Mouse (Mus musculus) heart, postnatal 0 days (tissue): ENCODE measurements at regions not wholly inside any gene's neighbourhood (a gene's known extent, or its start where the extent isn't known, plus 50 kb on each side); places are given as distances from the start of the nearest gene placed in this dataset.

Experiments
- ATAC-seq: fragments of 200-750 bp; cut with Nextera tagmentation; 2 replicates; pipeline ENCODE4 v1.8.0; 2017; ENCODE audit warnings: low read depth, moderate number of reproducible peaks, moderate library complexity; ENCODE audit not compliant: insufficient read depth
- DNase-seq: peaks from one replicate; pipeline ENCODE4 v3.0.0-alpha.2; 2016; ENCODE audit warnings: low spot score
- H3K27ac ChIP-seq: fragments of 300-500 bp; sonication (generic); 2 replicates; pipeline ENCODE4 v1.5.1; 2014; ENCODE audit warnings: low read depth, mild to moderate bottlenecking
- H3K27me3 ChIP-seq: fragments of 300-500 bp; sonication (generic); 2 replicates; pipeline ENCODE4 v1.6.1; 2014; ENCODE audit warnings: low read length, mixed read lengths; ENCODE audit not compliant: control insufficient read depth, insufficient read depth
- H3K36me3 ChIP-seq: fragments of 300-500 bp; sonication (generic); replicated peaks from 2 replicates; pipeline ENCODE4 v1.6.1; 2014; ENCODE audit warnings: low read length, mixed read lengths; ENCODE audit not compliant: control insufficient read depth, insufficient read depth
- H3K4me1 ChIP-seq: fragments of 300-500 bp; sonication (generic); 2 replicates; pipeline ENCODE4 v1.6.1; 2014; ENCODE audit warnings: antibody characterized with exemption; ENCODE audit not compliant: control insufficient read depth, insufficient read depth
- H3K4me2 ChIP-seq: fragments of 300-500 bp; sonication (generic); 2 replicates; pipeline ENCODE4 v1.6.1; 2014; ENCODE audit warnings: low read depth, mild to moderate bottlenecking, low read length, moderate library complexity
- H3K4me3 ChIP-seq: fragments of 300-500 bp; sonication (generic); 2 replicates; pipeline ENCODE4 v1.5.1; 2014; ENCODE audit warnings: low read depth, low read length
- H3K9ac ChIP-seq: fragments of 300-500 bp; sonication (generic); replicated peaks from 2 replicates; pipeline ENCODE4 v1.6.1; 2014; ENCODE audit warnings: low read depth, low read length, mixed read lengths
- H3K9me3 ChIP-seq: fragments of 300-500 bp; sonication (generic); replicated peaks from 2 replicates; pipeline ENCODE4 v1.6.1; 2016; ENCODE audit warnings: low read length; ENCODE audit not compliant: control insufficient read depth
- CTCF ChIP-seq: IDR thresholded peaks from 2 replicates; pipeline ENCODE4 v1.5.1; 2016; ENCODE audit warnings: antibody characterized with exemption, control low read depth, low read depth
- EP300 ChIP-seq: IDR thresholded peaks from 2 replicates; pipeline ENCODE4 v1.6.1; 2016; ENCODE audit warnings: antibody characterized with exemption, low read depth
- WGBS: fragments of 180-500 bp; shearing (Covaris S2); extraction: QIAGEN DNeasy Blood & Tissue Kit; methylation state at CpG from one replicate; pipeline ENCODE4 v1.1.7; 2014; 5-methylcytosine and 5-hydroxymethylcytosine counted together

DNA sequence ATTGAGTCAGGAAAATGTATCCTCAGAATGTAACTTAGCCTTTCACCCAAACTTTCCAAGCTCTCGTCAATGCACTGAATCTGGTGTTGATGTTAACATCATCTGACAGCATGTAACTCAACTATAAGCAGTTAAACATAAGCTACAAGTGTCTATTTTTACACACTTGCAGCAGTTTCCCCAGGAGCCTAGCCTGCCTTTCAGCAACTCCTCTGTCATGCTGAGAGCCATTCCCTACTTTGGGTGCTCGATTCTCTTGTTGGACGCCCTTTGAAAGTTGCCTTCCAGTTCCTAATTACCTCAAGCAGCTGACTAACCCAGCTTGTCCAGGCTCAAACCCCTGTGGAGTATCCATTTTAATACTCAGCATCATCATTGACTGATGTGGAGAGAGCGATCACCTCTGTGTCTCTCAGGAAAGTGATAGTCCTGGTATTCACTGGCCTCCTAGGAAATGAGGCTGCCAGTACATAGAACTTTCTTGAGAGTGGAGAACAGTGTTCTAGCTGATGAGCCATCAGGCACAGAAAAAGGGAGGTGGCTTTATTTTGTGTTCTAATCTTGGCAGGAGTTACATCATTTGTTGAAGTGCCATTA lies 396.8 kb upstream of the Acvr2a start:
- H3K27ac ChIP-seq = peak overlapping the region; percentile 66
- peak overlapping the region; percentile 22; the same call in 1 of the 2 replicates for H3K4me2 ChIP-seq
- WGBS = 43% methylated on average over 4 of the region's 4 CpGs
- H3K36me3 ChIP-seq = no peaks in the 10 kb centered on the region
- H3K27me3 ChIP-seq = no peaks in the 10 kb centered on the region
- H3K4me3 ChIP-seq = no peak overlapping the region
- H3K9me3 ChIP-seq = no peaks in the 10 kb centered on the region
- no peak for TF ChIP-seq EP300
- no peak for TF ChIP-seq CTCF
- DNase-seq (peak; percentile 32), ATAC-seq (peak; percentile 87)
- no peaks in the 10 kb centered on the region; the same call in 1 of the 2 replicates for H3K4me1 ChIP-seq
- no peak overlapping the region for H3K9ac ChIP-seq

DNA sequence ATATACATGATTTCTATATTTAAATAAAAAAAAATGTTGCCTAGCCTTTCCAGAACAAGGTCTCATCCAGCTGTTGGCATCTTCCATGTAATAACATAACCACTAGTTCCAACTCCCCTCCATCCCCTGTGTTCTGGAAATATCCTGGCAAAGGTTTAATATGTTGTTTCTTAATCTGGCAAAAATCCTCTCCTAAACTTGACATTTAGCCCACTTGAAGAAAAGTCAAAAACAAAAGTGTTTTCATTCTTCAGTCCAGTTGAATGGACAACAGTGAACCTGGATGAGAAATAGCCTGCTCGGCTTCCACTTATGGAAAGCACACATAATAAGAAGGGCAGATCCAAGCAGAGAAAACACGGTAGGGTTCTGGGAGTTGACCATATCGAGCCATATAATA lies 393.1 kb upstream of the Acvr2a start:
- no peak overlapping the region for H3K9ac ChIP-seq
- ATAC-seq (no peak), DNase-seq (no peak)
- no peak overlapping the region for H3K4me3 ChIP-seq
- H3K4me2 ChIP-seq = no peak overlapping the region
- no peak overlapping the region for H3K27ac ChIP-seq
- TF ChIP-seq EP300 (no peak), CTCF (no peak)
- H3K9me3 ChIP-seq = no peaks in the 10 kb centered on the region
- peaks cover 15% of the 10 kb centered on the region; the same call in 1 of the 2 replicates for H3K4me1 ChIP-seq
- no peaks in the 10 kb centered on the region for H3K27me3 ChIP-seq
- 86% methylated on average over 3 of the region's 3 CpGs for WGBS
- no peaks in the 10 kb centered on the region for H3K36me3 ChIP-seq

DNA sequence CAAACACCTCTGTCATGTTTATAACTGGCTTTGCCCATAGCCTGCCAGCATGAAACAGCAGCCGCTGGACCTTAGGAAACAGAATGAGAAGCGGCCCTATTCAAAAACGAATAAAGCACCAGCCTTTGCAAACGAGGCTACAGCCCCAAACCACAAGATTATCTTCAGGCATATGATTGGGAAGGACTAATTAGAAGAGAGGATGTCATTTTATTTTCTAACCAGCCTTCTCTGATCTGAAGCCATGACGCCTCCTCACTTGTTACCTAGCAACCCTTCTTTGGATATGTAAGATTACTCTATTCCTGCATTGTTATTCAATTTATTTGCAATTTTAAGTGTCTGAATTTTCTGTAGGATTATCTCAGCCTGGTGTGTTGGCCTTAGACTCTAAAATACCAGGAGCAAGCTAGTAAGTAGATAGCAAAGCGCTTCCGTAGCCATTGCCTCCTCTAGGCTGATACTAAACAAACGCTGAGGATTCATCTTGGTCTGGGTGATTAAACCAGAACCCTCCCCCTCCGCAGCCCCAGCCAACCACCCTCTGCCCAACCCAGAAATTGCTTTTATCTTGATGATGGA lies 390.0 kb upstream of the Acvr2a start:
- H3K9me3 ChIP-seq = no peaks in the 10 kb centered on the region
- TF ChIP-seq CTCF = no peak
- no peak for TF ChIP-seq EP300
- H3K4me1 ChIP-seq = peaks cover 15% of the 10 kb centered on the region; the same call in 1 of the 2 replicates
- DNase-seq = no peak
- H3K36me3 ChIP-seq = no peaks in the 10 kb centered on the region
- no peak overlapping the region for H3K4me3 ChIP-seq
- 61% methylated on average over 9 of the region's 9 CpGs for WGBS
- no peak overlapping the region for H3K27ac ChIP-seq
- H3K4me2 ChIP-seq = no peak overlapping the region
- H3K9ac ChIP-seq = no peak overlapping the region
- no peak; the same call in 1 of the 2 replicates for ATAC-seq
- H3K27me3 ChIP-seq = no peaks in the 10 kb centered on the region

DNA sequence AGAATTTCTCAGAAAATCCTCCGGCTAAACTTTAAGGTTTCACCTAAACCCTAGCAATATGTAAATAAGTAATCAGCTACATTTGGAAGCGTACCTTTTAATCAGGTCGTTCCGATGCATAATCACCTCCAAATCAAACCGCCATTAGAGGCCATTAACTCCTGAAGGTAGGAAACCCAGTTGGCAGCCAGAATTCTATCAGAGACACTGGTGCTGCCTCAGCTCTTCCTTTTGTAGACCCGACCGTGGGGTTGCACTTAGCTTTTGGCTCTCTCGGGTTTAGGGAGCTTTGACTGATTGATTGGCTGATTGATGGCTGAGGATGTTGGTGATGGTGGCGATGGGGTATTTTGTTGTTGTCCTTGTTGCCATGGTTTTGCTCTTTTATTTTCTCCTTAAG lies 389.3 kb upstream of the Acvr2a start:
- 65% methylated on average over 9 of the region's 9 CpGs for WGBS
- no peak overlapping the region for H3K4me2 ChIP-seq
- no peak for ATAC-seq

DNA sequence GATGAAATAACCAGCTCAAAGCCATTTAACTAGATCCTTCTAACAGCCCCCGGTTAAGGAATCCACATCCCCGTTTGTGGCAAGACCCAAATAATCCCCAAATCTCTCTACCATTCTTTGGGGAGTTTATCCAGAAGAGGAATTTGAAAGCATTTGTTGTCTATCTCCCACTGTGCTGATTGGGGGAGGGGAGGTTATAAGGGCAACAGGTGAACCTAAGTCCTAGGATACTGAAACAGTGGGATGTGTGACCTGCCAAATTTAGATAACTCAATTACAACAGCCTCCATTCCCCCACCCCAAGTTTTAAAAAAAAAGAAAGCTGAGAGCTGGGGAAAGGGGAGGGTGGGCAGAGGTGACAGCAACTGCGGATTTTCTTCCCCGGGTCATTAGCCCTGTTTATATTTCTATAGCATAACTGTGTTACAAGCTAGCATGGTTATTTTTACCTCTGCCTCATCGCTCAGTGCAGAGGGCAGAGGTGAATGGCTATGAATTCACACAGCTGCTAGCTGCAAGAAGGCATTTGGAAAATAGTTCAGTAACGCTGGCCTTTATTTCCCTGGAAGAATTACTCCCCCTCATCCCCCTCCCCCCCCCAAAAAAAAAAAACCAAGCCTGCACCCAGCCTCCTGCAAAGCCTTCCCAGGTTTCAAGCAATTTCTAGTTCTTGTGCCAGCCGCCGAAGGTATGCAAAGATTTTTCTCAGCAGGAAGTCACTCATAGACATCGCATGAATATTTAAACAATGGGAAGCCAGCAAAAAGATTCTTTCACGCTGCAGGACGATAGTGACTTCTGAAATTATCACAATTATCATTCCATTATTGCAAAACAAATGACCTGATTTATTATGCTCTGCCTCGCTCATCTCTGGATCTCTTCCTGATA lies 388.5 kb upstream of the Acvr2a start:
- ATAC-seq (no peak), DNase-seq (no peak)
- Histone ChIP-seq H3K4me2 (no peak overlapping the region), H3K27ac (no peak overlapping the region), H3K36me3 (no peaks in the 10 kb centered on the region), H3K4me3 (no peak overlapping the region), H3K9ac (no peak overlapping the region), H3K4me1 (peaks cover 15% of the 10 kb centered on the region; the same call in 1 of the 2 replicates), H3K27me3 (no peaks in the 10 kb centered on the region), H3K9me3 (no peaks in the 10 kb centered on the region)
- TF ChIP-seq EP300 (no peak), CTCF (no peak)
- 30% methylated on average over 12 of the region's 12 CpGs for WGBS

More for the DNA sequence above, 389.3 kb upstream of the Acvr2a start:
- H3K4me3 ChIP-seq = no peak overlapping the region
- TF ChIP-seq CTCF (no peak), EP300 (no peak)
- H3K27ac ChIP-seq = no peak overlapping the region
- no peaks in the 10 kb centered on the region for H3K27me3 ChIP-seq
- no peaks in the 10 kb centered on the region for H3K9me3 ChIP-seq
- H3K9ac ChIP-seq = no peak overlapping the region
- no peak for DNase-seq
- H3K4me1 ChIP-seq = peaks cover 15% of the 10 kb centered on the region; the same call in 1 of the 2 replicates
- no peaks in the 10 kb centered on the region for H3K36me3 ChIP-seq
